Mouse (Mus musculus) cortical plate, adult 2 months (tissue): ENCODE results near the gene Gm17124.
"Not testable (repeated sequence)": the region's sequence is repeated elsewhere in the genome, so short reads cannot be mapped to it uniquely, and the experiment has no call there.

ENCODE experiments used
- CTCF ChIP-seq: fragments of 200-500 bp; IDR thresholded peaks from 2 replicates; pipeline ENCODE4 v1.5.1; 2011; ENCODE audit warnings: mild to moderate bottlenecking, control low read depth, low read length; ENCODE audit not compliant: insufficient read depth; ENCODE audit errors: extremely low read depth
- POLR2A ChIP-seq: fragments of 200-500 bp; IDR thresholded peaks from 2 replicates; pipeline ENCODE4 v1.6.1; 2011; ENCODE audit warnings: mild to moderate bottlenecking, low read length, control low read depth; ENCODE audit not compliant: insufficient read depth; ENCODE audit errors: extremely low read depth

DNA sequence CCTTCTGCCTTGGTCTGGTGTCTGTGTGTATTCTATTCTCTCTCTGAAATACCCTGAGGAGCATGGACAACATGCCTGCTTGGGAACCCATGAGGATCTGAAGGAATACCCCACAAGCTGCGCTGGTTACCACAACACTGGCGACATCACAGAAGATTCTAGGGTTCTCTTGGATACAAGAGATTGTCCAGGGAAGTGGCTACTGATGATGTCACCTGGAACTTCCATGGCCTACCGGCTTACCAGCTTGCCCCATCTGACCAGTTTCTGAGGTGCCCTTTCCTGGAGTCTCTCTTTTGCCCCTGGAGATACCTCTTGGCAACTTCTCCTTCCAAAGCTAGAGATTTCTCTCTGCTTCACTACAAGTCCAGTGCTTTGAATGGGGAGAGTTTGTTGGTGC lies at the start of gene Gm17124:
- TF ChIP-seq CTCF, POLR2A: not testable (repeated sequence)
